17 mouse cellular contexts compared by ENCODE assay signal in genomic region chr19:56393311-56393866, GRCm38 (mm10). TPM values are rescaled to one million over a fixed set of nuclear protein-coding genes. Genes with fewer than 3 reads are reported as not detected.
"Had no signal": no experiment of that assay in that cellular context is flagged by ENCODE, and none has a peak within 500 bp of the region (broad histone marks: within the 10 kb centered on the region; RNA-seq: fewer than 3 reads in every experiment).

No protein-coding gene starts in this region.

- H3K4me2 ChIP-seq: limb, embryonic 13.5 days; lung, embryonic 15.5 days; midbrain, embryonic 13.5 days; neural tube, embryonic 15.5 days had no signal

- ATAC-seq: inflammation-experienced regulatory T-cells, adult 6 months; midbrain, embryonic 13.5 days had no signal

- H3K4me3 ChIP-seq: layer of hippocampus, adult 2 months; limb, embryonic 13.5 days; lung, embryonic 15.5 days; midbrain, embryonic 13.5 days; neural tube, embryonic 15.5 days had no signal

- H3K9ac ChIP-seq: limb, embryonic 13.5 days; lung, embryonic 15.5 days; midbrain, embryonic 13.5 days; neural tube, embryonic 15.5 days had no signal

- H3K36me3 ChIP-seq: limb, embryonic 13.5 days; lung, embryonic 15.5 days; midbrain, embryonic 13.5 days; neural tube, embryonic 15.5 days had no signal

- H3K27ac ChIP-seq: kidney, postnatal 0 days; layer of hippocampus, adult 2 months; limb, embryonic 13.5 days; macrophage; midbrain, embryonic 13.5 days; neural tube, embryonic 15.5 days had no signal

- DNase-seq: kidney, adult 11 months; kidney, adult 9 months; kidney, postnatal 4 days; left cerebral cortex, postnatal 4 days; lung, postnatal 14 days; right cerebral cortex, adult 18-20 months; right cerebral cortex, postnatal 25 days; thymus, adult 18-20 months; thymus, postnatal 14 days had no signal

- H3K9me3 ChIP-seq: limb, embryonic 13.5 days; lung, embryonic 15.5 days; midbrain, embryonic 13.5 days; neural tube, embryonic 15.5 days had no signal

RNA-seq across cellular contexts. Expression of gene Nrap, which starts 3.6 kb away (rescaled TPM):
- polyA plus RNA-seq: inflammation-experienced regulatory T-cells, adult 6 months had no signal
